Mouse (Mus musculus) small intestine, adult 2 months (tissue): Measurements from ENCODE around the gene Iqschfp. TPM values are rescaled to one million over a fixed set of nuclear protein-coding genes. Genes with fewer than 3 reads are reported as not detected.

Experiments used
- H3K27ac ChIP-seq: fragments of 200-500 bp; 2 replicates; pipeline ENCODE4 v1.5.1; 2012; ENCODE audit warnings: low read depth, low read length, control low read depth, inconsistent platforms; ENCODE audit not compliant: insufficient read depth
- H3K27me3 ChIP-seq: fragments of 200-500 bp; 2 replicates; pipeline ENCODE4 v1.6.1; 2012; ENCODE audit warnings: mild to moderate bottlenecking, moderate library complexity, low read length, inconsistent platforms; ENCODE audit not compliant: control insufficient read depth, insufficient read depth
- H3K36me3 ChIP-seq: fragments of 200-500 bp; 2 replicates; pipeline ENCODE4 v1.6.1; 2012; ENCODE audit warnings: mild to moderate bottlenecking, low read length, control low read depth, inconsistent platforms; ENCODE audit not compliant: control insufficient read depth, insufficient read depth
- H3K4me1 ChIP-seq: fragments of 200-500 bp; 2 replicates; pipeline ENCODE4 v1.6.1; 2012; ENCODE audit warnings: low read length, inconsistent platforms, mixed read lengths; ENCODE audit not compliant: control insufficient read depth, insufficient read depth, insufficient read length
- H3K4me3 ChIP-seq: fragments of 200-500 bp; 2 replicates; pipeline ENCODE4 v1.5.1; 2012; ENCODE audit warnings: low read depth, mild to moderate bottlenecking, control low read depth, inconsistent platforms, low read length, moderate library complexity
- CTCF ChIP-seq: fragments of 200-500 bp; IDR thresholded peaks from 2 replicates; pipeline ENCODE4 v1.5.1; 2012; ENCODE audit warnings: low read depth, mild to moderate bottlenecking, control low read depth, inconsistent platforms, low read length, moderate library complexity, mixed read lengths; ENCODE audit not compliant: insufficient replicate concordance, insufficient read length; ENCODE audit errors: extremely low read depth
- POLR2A ChIP-seq: fragments of 200-500 bp; IDR thresholded peaks from 2 replicates; pipeline ENCODE4 v1.6.1; 2012; ENCODE audit warnings: low read depth, mild to moderate bottlenecking, control low read depth, inconsistent platforms, low read length, moderate library complexity
- WGBS: fragments of 180-500 bp; shearing (Covaris S2); methylation state at CpG from one replicate; pipeline ENCODE4 v1.1.7; 2018; 5-methylcytosine and 5-hydroxymethylcytosine counted together
- polyA plus RNA-seq: library from polyadenylated mRNA; depleted of rRNA; stranded (reverse); fragments of >200 nt; gene quantifications from 2 replicates; pipeline ENCODE4 v1.2.3, GENCODE M21; 2012

The Iqschfp gene
- polyA plus RNA-seq, 1 experiment: not detected

GRCm38 (mm10) chr3:68491516-68491915 lies 599.5 kb downstream of the Iqschfp start:
- H3K4me3 ChIP-seq: no peak overlapping the region
- H3K27ac ChIP-seq: no peak overlapping the region
- H3K4me1 ChIP-seq: peaks cover 2% of the 10 kb centered on the region; the same call in 1 of the 2 replicates
- TF ChIP-seq POLR2A: no peak
- TF ChIP-seq CTCF: no peak
- 82% methylated on average over 6 of the region's 6 CpGs for WGBS
- no peaks in the 10 kb centered on the region for H3K36me3 ChIP-seq
- H3K27me3 ChIP-seq: peaks cover 22% of the 10 kb centered on the region; the same call in 1 of the 2 replicates

- Histone ChIP-seq H3K4me1 (peaks cover 2% of the 10 kb centered on the region; the same call in 1 of the 2 replicates), H3K36me3 (no peaks in the 10 kb centered on the region), H3K27me3 (peaks cover 22% of the 10 kb centered on the region; the same call in 1 of the 2 replicates), H3K27ac (peak overlapping the region; percentile 75), H3K4me3 (no peak overlapping the region)
- WGBS: 76% methylated on average over 1 of the region's 1 CpGs
- TF ChIP-seq CTCF: no peak
- no peak for TF ChIP-seq POLR2A
These were observed 600.0 kb downstream of the Iqschfp start for GRCm38 (mm10) chr3:68492066-68492465.

- Histone ChIP-seq H3K27me3 (peaks cover 22% of the 10 kb centered on the region; the same call in 1 of the 2 replicates), H3K36me3 (no peaks in the 10 kb centered on the region), H3K4me3 (no peak overlapping the region), H3K27ac (peak overlapping the region; percentile 75), H3K4me1 (peaks cover 2% of the 10 kb centered on the region; the same call in 1 of the 2 replicates)
- TF ChIP-seq POLR2A: no peak
- no peak for TF ChIP-seq CTCF
- 47% methylated on average over 3 of the region's 3 CpGs for WGBS
These were observed 600.5 kb downstream of the Iqschfp start for GRCm38 (mm10) chr3:68492513-68492912.

GRCm38 (mm10) chr3:68493170-68493585 lies 601.1 kb downstream of the Iqschfp start:
- peaks cover 2% of the 10 kb centered on the region; the same call in 1 of the 2 replicates for H3K4me1 ChIP-seq
- H3K27ac ChIP-seq: peak overlapping the region; percentile 75
- TF ChIP-seq POLR2A (no peak), CTCF (no peak)
- peaks cover 22% of the 10 kb centered on the region; the same call in 1 of the 2 replicates for H3K27me3 ChIP-seq
- 3% methylated on average over 12 of the region's 12 CpGs for WGBS
- H3K36me3 ChIP-seq: no peaks in the 10 kb centered on the region
- peak overlapping the region; percentile 82 for H3K4me3 ChIP-seq

GRCm38 (mm10) chr3:68493586-68494295 lies 601.7 kb downstream of the Iqschfp start:
- Histone ChIP-seq H3K27me3 (peaks cover 22% of the 10 kb centered on the region; the same call in 1 of the 2 replicates), H3K27ac (peak overlapping the region; percentile 75), H3K4me3 (peak overlapping the region; percentile 82), H3K4me1 (peaks cover 2% of the 10 kb centered on the region; the same call in 1 of the 2 replicates), H3K36me3 (no peaks in the 10 kb centered on the region)
- 1% methylated on average over 65 of the region's 70 CpGs for WGBS
- no peak for TF ChIP-seq CTCF
- TF ChIP-seq POLR2A: peak; percentile 49; the same call in 1 of the 2 replicates

GRCm38 (mm10) chr3:68494296-68495095 lies 602.5 kb downstream of the Iqschfp start:
- Histone ChIP-seq H3K36me3 (no peaks in the 10 kb centered on the region), H3K4me1 (peaks cover 2% of the 10 kb centered on the region; the same call in 1 of the 2 replicates), H3K27ac (peak overlapping the region; percentile 3; the same call in 1 of the 2 replicates), H3K4me3 (peak overlapping the region; percentile 82), H3K27me3 (peaks cover 22% of the 10 kb centered on the region; the same call in 1 of the 2 replicates)
- under 1% methylated on average over 68 of the region's 68 CpGs for WGBS
- TF ChIP-seq POLR2A: no peak
- TF ChIP-seq CTCF: no peak

GRCm38 (mm10) chr3:68495096-68495735 lies 603.2 kb downstream of the Iqschfp start:
- WGBS: 1% methylated on average over 38 of the region's 38 CpGs
- H3K4me1 ChIP-seq: peaks cover 2% of the 10 kb centered on the region; the same call in 1 of the 2 replicates
- H3K27me3 ChIP-seq: peaks cover 22% of the 10 kb centered on the region; the same call in 1 of the 2 replicates

More at GRCm38 (mm10) chr3:68495096-68495735, 603.2 kb downstream of the Iqschfp start:
- 0 out of 2 replicates have a peak overlapping the region, but pooled peaks have one; percentile 10 for H3K27ac ChIP-seq
- TF ChIP-seq CTCF: no peak
- no peak for TF ChIP-seq POLR2A
- H3K4me3 ChIP-seq: peak overlapping the region; percentile 82
- H3K36me3 ChIP-seq: no peaks in the 10 kb centered on the region
